Mouse (Mus musculus) erythroblast, embryonic 14.5 days (primary cell): ENCODE data around the gene Gale.

ENCODE experiments used
- GATA1 ChIP-seq: IDR thresholded peaks from 2 replicates; pipeline ENCODE4 v1.6.1; 2012; ENCODE audit warnings: low read length, inconsistent platforms, mixed read lengths
- TAL1 ChIP-seq: IDR thresholded peaks from 3 replicates; pipeline ENCODE4 v1.6.1; 2012; ENCODE audit warnings: low read length, inconsistent platforms, mixed read lengths

DNA sequence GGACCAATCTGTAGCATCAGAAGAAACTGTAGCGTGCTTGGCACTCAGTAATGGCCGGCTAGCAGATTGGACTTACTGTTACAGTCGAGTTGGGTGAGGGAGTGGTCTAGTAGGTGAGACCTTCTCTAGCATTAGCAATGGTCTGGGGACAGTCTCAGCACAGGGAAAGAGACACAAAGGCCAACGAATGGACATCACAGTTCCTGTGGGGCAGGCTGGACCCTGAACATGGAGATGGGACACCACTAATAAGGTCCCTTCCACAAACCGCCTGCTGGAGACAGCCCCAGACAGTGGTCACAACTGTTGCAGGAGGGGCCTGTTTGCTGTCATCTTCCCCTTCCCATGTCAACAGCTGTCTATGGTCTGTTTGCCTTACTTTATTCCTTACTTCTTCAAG, 1.8 kb upstream of the Gale start:
- TF ChIP-seq GATA1: no peak
- no peak for TF ChIP-seq TAL1
